Mouse (Mus musculus) heart, embryonic 13.5 days (tissue): ENCODE results near the gene Elavl4. TPM values are rescaled to one million over a fixed set of nuclear protein-coding genes. Genes with fewer than 3 reads are reported as not detected.

Experiments used
- ATAC-seq: fragments of 200-750 bp; cut with Nextera tagmentation; 2 replicates; pipeline ENCODE4 v1.8.0; 2017; ENCODE audit warnings: moderate TSS enrichment; ENCODE audit not compliant: insufficient number of reproducible peaks, low FRiP score, low TSS enrichment; ENCODE audit errors: extremely low read depth
- H3K27ac ChIP-seq: fragments of 300-500 bp; sonication (generic); replicated peaks from 2 replicates; pipeline ENCODE4 v1.5.1; 2015; ENCODE audit warnings: moderate library complexity, mild to moderate bottlenecking, inconsistent platforms
- H3K27me3 ChIP-seq: fragments of 300-500 bp; sonication (generic); replicated peaks from 2 replicates; pipeline ENCODE4 v1.6.1; 2015; ENCODE audit warnings: mild to moderate bottlenecking, inconsistent platforms
- H3K36me3 ChIP-seq: fragments of 300-500 bp; sonication (generic); 2 replicates; pipeline ENCODE4 v1.6.1; 2015; ENCODE audit warnings: mild to moderate bottlenecking, inconsistent platforms
- H3K4me1 ChIP-seq: fragments of 300-500 bp; sonication (generic); 2 replicates; pipeline ENCODE4 v1.6.1; 2015; ENCODE audit warnings: inconsistent platforms
- H3K4me2 ChIP-seq: fragments of 300-500 bp; sonication (generic); 2 replicates; pipeline ENCODE4 v1.6.1; 2015; ENCODE audit warnings: inconsistent platforms, mild to moderate bottlenecking, moderate library complexity
- H3K4me3 ChIP-seq: fragments of 300-500 bp; sonication (generic); 2 replicates; pipeline ENCODE4 v1.5.1; 2015; ENCODE audit warnings: moderate library complexity, mild to moderate bottlenecking, inconsistent platforms
- H3K9ac ChIP-seq: fragments of 300-500 bp; sonication (generic); 2 replicates; pipeline ENCODE4 v1.6.1; 2015; ENCODE audit warnings: inconsistent platforms, mild to moderate bottlenecking, moderate library complexity
- H3K9me3 ChIP-seq: fragments of 300-500 bp; sonication (generic); 2 replicates; pipeline ENCODE4 v1.6.1; 2016; ENCODE audit warnings: inconsistent platforms
- WGBS: fragments of 180-500 bp; shearing (Covaris S2); methylation state at CpG from one replicate; pipeline ENCODE4 v1.1.7; 2015; ENCODE audit warnings: mixed read lengths; 5-methylcytosine and 5-hydroxymethylcytosine counted together
- polyA plus RNA-seq: library from polyadenylated mRNA; unstranded; fragments of >200 nt; fragmentation: Nextera tagmentation; extraction: Ambion mirVana; gene quantifications from 2 replicates; pipeline ENCODE4 v1.2.1, GENCODE M21; 2015

Gene Elavl4
- polyA plus RNA-seq, 1 experiment from 2014 or later: 3.2 TPM

DNA sequence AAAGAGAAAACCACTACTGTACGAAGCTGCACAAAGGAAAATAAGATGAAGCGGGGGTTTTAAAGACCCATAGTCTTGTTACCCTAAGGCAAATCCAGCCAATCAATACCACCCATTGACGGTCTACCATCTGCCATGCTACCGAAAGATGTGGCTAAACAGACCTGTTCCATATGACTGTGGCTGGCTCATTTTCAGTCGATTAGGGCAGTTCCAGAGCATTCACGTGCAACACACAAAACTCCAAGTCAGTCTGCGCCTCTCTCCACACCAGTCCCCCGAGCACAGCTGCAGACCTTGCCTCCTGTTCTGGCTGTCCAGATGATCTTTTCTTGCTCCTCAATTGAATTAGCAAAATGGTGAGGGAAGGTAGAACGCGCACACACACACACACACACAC, 59.2 kb downstream of the Elavl4 start:
- ATAC-seq: no peak
- Histone ChIP-seq H3K4me1 (no peaks in the 10 kb centered on the region), H3K27ac (no peak overlapping the region), H3K36me3 (no peaks in the 10 kb centered on the region), H3K9ac (no peak overlapping the region), H3K4me2 (no peak overlapping the region), H3K4me3 (no peak overlapping the region), H3K27me3 (no peaks in the 10 kb centered on the region), H3K9me3 (no peaks in the 10 kb centered on the region)
- WGBS: 73% methylated on average over 10 of the region's 10 CpGs

DNA sequence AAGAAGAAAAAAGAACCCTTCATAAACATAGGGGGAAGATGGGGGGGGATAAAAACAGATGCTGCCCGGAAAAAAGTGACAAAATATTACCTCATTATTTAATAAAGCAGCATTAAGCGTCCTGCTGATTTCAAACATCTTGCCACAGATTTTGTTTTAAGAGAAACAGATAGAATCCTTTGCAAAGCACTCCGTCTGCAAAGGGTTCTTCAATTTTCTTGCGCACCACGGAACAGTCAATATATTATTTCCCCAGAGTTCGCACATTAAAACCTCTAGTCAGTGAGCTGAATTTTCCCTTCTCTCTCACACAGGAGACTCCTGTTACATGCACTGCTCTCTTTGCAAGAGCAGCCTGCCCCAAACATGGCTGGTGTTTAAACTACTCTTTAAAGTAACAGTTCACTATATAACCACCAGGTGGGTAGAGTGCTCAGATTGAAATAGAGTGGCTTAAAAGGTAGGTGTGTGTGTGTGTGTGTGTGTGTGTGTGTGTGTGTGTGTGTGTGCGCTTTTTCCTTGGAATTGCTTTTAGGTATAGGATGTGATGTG, 61.1 kb downstream of the Elavl4 start:
- Histone ChIP-seq H3K4me1 (peaks cover 10% of the 10 kb centered on the region), H3K4me2 (no peak overlapping the region), H3K27ac (no peak overlapping the region), H3K9me3 (no peaks in the 10 kb centered on the region), H3K27me3 (no peaks in the 10 kb centered on the region), H3K36me3 (no peaks in the 10 kb centered on the region), H3K4me3 (no peak overlapping the region), H3K9ac (no peak overlapping the region)
- ATAC-seq: no peak
- 72% methylated on average over 7 of the region's 7 CpGs for WGBS

- Histone ChIP-seq H3K9me3 (no peaks in the 10 kb centered on the region), H3K4me3 (no peak overlapping the region), H3K36me3 (no peaks in the 10 kb centered on the region), H3K9ac (no peak overlapping the region), H3K27ac (no peak overlapping the region), H3K4me2 (no peak overlapping the region), H3K27me3 (no peaks in the 10 kb centered on the region), H3K4me1 (peaks cover 15% of the 10 kb centered on the region)
- no peak for ATAC-seq
- 61% methylated on average over 12 of the region's 12 CpGs for WGBS
Measured at GRCm38 (mm10) chr4:110290056-110290455, 61.7 kb downstream of the Elavl4 start.

- ATAC-seq: no peak
- H3K4me2 ChIP-seq: peak overlapping the region; percentile 62
- H3K9ac ChIP-seq: no peak overlapping the region
- H3K36me3 ChIP-seq: no peaks in the 10 kb centered on the region
- 25% methylated on average over 11 of the region's 11 CpGs for WGBS
- no peaks in the 10 kb centered on the region for H3K9me3 ChIP-seq
- H3K27me3 ChIP-seq: no peaks in the 10 kb centered on the region
- peaks cover 15% of the 10 kb centered on the region for H3K4me1 ChIP-seq
- H3K4me3 ChIP-seq: no peak overlapping the region
- H3K27ac ChIP-seq: no peak overlapping the region
Measured at GRCm38 (mm10) chr4:110287412-110288067, 64.2 kb downstream of the Elavl4 start.

GRCm38 (mm10) chr4:110286841-110287240, 64.9 kb downstream of the Elavl4 start:
- H3K4me1 ChIP-seq: peaks cover 15% of the 10 kb centered on the region
- H3K9ac ChIP-seq: no peak overlapping the region
- H3K36me3 ChIP-seq: no peaks in the 10 kb centered on the region
- 57% methylated on average over 7 of the region's 7 CpGs for WGBS
- no peak for ATAC-seq
- H3K27me3 ChIP-seq: no peaks in the 10 kb centered on the region
- H3K4me3 ChIP-seq: peak overlapping the region; percentile 31; the same call in 1 of the 2 replicates
- H3K27ac ChIP-seq: no peak overlapping the region
- no peaks in the 10 kb centered on the region for H3K9me3 ChIP-seq
- peak overlapping the region; percentile 62 for H3K4me2 ChIP-seq

DNA sequence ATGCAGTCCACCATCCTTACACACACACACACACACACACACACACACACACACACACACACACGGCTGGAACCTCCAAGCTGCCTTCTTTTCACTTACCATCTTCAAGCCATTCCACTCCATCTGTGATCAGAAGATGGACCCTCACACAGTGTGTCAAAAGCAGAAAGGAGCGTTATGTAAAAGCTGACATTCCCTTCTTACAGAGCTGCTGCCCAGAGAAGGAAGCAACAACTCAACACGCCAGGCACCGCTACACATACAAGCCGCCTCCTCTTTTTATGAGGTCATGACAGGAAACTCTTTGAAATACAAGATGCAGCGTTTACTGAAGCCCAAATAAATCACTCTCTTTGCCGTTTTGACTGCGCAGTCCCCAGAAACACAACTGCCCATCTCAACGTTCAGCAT, 65.3 kb downstream of the Elavl4 start:
- H3K4me2 ChIP-seq: peak overlapping the region; percentile 62
- no peak overlapping the region for H3K9ac ChIP-seq
- no peaks in the 10 kb centered on the region for H3K9me3 ChIP-seq
- no peaks in the 10 kb centered on the region for H3K27me3 ChIP-seq
- H3K4me1 ChIP-seq: peaks cover 15% of the 10 kb centered on the region
- H3K36me3 ChIP-seq: no peaks in the 10 kb centered on the region
- no peak overlapping the region for H3K27ac ChIP-seq
- peak overlapping the region; percentile 31 for H3K4me3 ChIP-seq
- WGBS: 45% methylated on average over 9 of the region's 9 CpGs
- ATAC-seq: no peak

DNA sequence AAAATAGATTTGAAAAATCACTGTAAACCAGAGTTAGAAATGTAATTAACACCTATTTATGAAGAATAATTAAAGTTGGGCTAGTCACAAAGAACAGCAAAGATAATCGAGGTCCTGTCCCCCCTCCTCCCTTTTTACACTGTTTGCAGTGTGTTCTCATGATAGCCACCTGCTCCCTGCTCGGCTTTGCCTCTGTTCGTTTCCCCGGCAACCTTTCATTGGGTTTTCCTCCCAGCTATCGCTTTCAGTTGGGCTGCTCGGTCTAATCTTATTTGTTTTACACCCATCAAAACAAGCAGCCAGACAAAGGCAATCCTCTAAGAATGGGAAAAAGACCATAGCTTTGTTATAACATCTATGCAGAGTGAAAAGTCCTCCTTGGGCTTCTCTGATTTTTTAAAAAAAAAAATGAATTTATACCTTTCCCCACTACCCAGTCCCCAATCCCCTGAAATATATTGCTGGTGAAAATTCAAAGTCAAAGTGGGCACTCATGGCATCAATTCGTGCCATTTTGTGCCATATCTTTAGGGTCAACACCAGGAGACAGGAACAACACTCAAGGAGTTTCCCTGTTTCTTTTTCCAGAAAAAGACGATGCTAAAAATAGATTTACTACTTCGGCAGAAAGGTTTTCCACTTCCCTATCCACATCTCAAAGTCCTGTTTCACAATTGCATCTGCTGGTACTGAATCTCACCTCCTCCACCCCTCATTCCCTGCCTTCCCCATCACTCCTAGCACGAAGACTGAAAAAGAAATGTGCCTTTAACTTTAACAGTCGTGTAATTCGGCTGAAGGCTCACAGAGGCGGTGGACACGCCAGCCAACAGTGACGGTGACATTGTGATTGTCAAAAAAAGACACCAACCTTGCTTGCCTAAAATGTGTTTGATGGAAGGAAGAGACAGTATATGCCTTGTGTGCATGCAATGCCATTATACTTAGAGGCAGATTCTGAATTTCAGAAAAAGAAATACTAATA, 66.1 kb downstream of the Elavl4 start:
- Histone ChIP-seq H3K4me1 (peaks cover 15% of the 10 kb centered on the region), H3K9me3 (no peaks in the 10 kb centered on the region), H3K27ac (no peak overlapping the region), H3K36me3 (no peaks in the 10 kb centered on the region), H3K4me3 (peak overlapping the region; percentile 31), H3K4me2 (peak overlapping the region; percentile 62), H3K27me3 (no peaks in the 10 kb centered on the region), H3K9ac (0 out of 2 replicates have a peak overlapping the region, but pooled peaks have one; percentile 13)
- 15% methylated on average over 15 of the region's 15 CpGs for WGBS
- ATAC-seq: no peak

GRCm38 (mm10) chr4:110284446-110284845, 67.3 kb downstream of the Elavl4 start:
- Histone ChIP-seq H3K9ac (no peak overlapping the region), H3K4me3 (no peak overlapping the region), H3K4me2 (no peak overlapping the region), H3K27me3 (no peaks in the 10 kb centered on the region), H3K9me3 (no peaks in the 10 kb centered on the region), H3K27ac (no peak overlapping the region), H3K4me1 (peaks cover 15% of the 10 kb centered on the region), H3K36me3 (no peaks in the 10 kb centered on the region)
- no peak for ATAC-seq
- WGBS: 74% methylated on average over 3 of the region's 3 CpGs

GRCm38 (mm10) chr4:110270046-110270445, 81.7 kb downstream of the Elavl4 start:
- Histone ChIP-seq H3K27ac (no peak overlapping the region), H3K9me3 (no peaks in the 10 kb centered on the region), H3K36me3 (no peaks in the 10 kb centered on the region), H3K9ac (no peak overlapping the region), H3K4me3 (no peak overlapping the region), H3K27me3 (no peaks in the 10 kb centered on the region), H3K4me1 (peaks cover 4% of the 10 kb centered on the region; the same call in 1 of the 2 replicates), H3K4me2 (no peak overlapping the region)
- ATAC-seq: no peak
- 35% methylated on average over 4 of the region's 4 CpGs for WGBS

DNA sequence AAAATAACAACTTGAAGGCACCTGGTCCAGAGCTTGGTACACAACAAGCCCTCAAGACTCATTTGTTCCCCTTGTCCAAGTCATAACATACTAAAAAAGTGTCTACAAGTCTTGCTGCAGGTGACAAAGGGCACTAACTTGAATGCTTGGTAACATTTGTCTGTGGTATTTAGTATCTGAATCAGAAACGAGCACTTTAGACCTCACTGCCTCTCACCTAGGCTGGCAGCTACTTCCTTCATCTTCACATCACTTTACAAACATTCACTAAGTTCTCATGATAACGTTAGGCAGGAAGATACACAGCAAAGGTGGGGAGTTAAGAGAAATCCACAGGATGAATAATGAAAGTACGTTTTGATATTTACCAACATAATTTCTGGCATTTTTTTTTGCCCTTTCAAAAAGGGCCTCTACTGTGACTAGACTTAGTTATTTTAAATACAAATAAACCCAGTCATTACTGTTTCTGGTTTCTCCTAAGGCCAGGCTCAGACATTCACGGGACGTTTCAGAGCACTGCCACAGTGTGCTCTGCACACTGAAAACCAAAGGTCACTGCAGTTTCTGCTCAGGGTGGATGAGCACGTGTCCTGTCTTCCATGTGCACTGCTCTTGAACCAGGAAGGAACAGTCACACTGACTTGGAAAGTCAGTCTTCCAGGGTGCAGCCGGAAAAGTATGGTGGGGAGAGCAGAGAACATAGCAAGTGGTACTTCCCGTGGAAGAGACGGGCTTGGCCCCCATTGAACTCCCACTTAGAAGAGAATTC, 84.7 kb downstream of the Elavl4 start:
- no peak overlapping the region for H3K4me3 ChIP-seq
- peaks cover 4% of the 10 kb centered on the region; the same call in 1 of the 2 replicates for H3K4me1 ChIP-seq
- WGBS: 58% methylated on average over 9 of the region's 9 CpGs
- no peak overlapping the region for H3K9ac ChIP-seq
- no peaks in the 10 kb centered on the region for H3K36me3 ChIP-seq
- H3K9me3 ChIP-seq: no peaks in the 10 kb centered on the region
- no peaks in the 10 kb centered on the region for H3K27me3 ChIP-seq
- no peak overlapping the region for H3K4me2 ChIP-seq
- no peak for ATAC-seq
- H3K27ac ChIP-seq: no peak overlapping the region
